Mouse (Mus musculus): Measurements from ENCODE around the gene Luc7l. TPM values are rescaled to one million over a fixed set of nuclear protein-coding genes. Genes with fewer than 3 reads are reported as not detected.

The Luc7l gene
- 83.4 to 100 TPM (median 90.9 TPM) in 4 replicates for total RNA-seq (2023; ENCODE audit: inconsistent age)

GRCm38 (mm10) chr17:26252539-26253251 lies at the start of gene Luc7l:
TSS of gene Luc7l (plus strand) at chr17:26252896.

GRCm38 (mm10) chr17:26207686-26208085 lies 45.0 kb upstream of the Luc7l start, which contains the start of gene Arhgdig:
TSS of gene Arhgdig (minus strand) at chr17:26207786.

GRCm38 (mm10) chr17:26244101-26244841 lies 8.4 kb upstream of the Luc7l start, which contains the start of gene Fam234a:
TSS of gene Fam234a (minus strand) at chr17:26244242.

Other genes starting within 250 kb of the Luc7l start
- gene Rab11fip3, start 183.3 kb upstream of the Luc7l start, total RNA-seq (2023; ENCODE audit: inconsistent age): 9.1 to 12.2 TPM (median 10.4 TPM) in 4 replicates
- gene Decr2, start 162.6 kb upstream of the Luc7l start, total RNA-seq (2023; ENCODE audit: inconsistent age): 4.8 to 6.3 TPM (median 5.3 TPM) in 4 replicates
- gene Nme4, start 157.3 kb upstream of the Luc7l start, total RNA-seq (2023; ENCODE audit: inconsistent age): 0.72 to 1.2 TPM (median 1.0 TPM) in 4 replicates
- 21.2 to 26.2 TPM (median 23.0 TPM) in 4 replicates for gene Tmem8, start 139.6 kb upstream of the Luc7l start, total RNA-seq (2023; ENCODE audit: inconsistent age)
- gene Mrpl28, start 129.4 kb upstream of the Luc7l start, total RNA-seq (2023; ENCODE audit: inconsistent age): 42.4 to 57.1 TPM (median 53.7 TPM) in 4 replicates
- 82.1 to 86.8 TPM (median 85.6 TPM) in 4 replicates for gene Axin1, start 114.2 kb upstream of the Luc7l start, total RNA-seq (2023; ENCODE audit: inconsistent age)
- gene Pdia2, start 53.8 kb upstream of the Luc7l start, total RNA-seq (2023; ENCODE audit: inconsistent age): not detected in 4 replicates
- gene Rgs11, start 49.9 kb upstream of the Luc7l start, total RNA-seq (2023; ENCODE audit: inconsistent age): 0.90 to 4.4 TPM (median 2.1 TPM) in 4 replicates
- gene Arhgdig, start 45.1 kb upstream of the Luc7l start, total RNA-seq (2023; ENCODE audit: inconsistent age): not detected in 4 replicates
- gene Fam234a, start 8.7 kb upstream of the Luc7l start, total RNA-seq (2023; ENCODE audit: inconsistent age): 15.1 to 23.8 TPM (median 16.9 TPM) in 4 replicates
- gene Neurl1b, start 161.9 kb downstream of the Luc7l start, total RNA-seq (2023; ENCODE audit: inconsistent age): 0.10 to 0.45 TPM (median 0.26 TPM) in 4 replicates